Mouse (Mus musculus) embryonic fibroblast, embryonic 13.5 days (primary cell): Measurements from ENCODE around the gene Kat8. TPM values are rescaled to one million over a fixed set of nuclear protein-coding genes. Genes with fewer than 3 reads are reported as not detected.

Experiments
- H3K27ac ChIP-seq: 2 replicates; pipeline ENCODE4 v1.5.1; 2012; ENCODE audit warnings: low read length, control low read depth, inconsistent platforms; ENCODE audit not compliant: insufficient read depth
- H3K4me1 ChIP-seq: 2 replicates; pipeline ENCODE4 v1.6.1; 2011; ENCODE audit warnings: low read length; ENCODE audit not compliant: control insufficient read depth, insufficient read depth
- H3K4me3 ChIP-seq: 2 replicates; pipeline ENCODE4 v1.5.1; 2011; ENCODE audit warnings: mild to moderate bottlenecking, control low read depth, low read length; ENCODE audit not compliant: insufficient read depth
- CTCF ChIP-seq: IDR thresholded peaks from 2 replicates; pipeline ENCODE4 v1.5.1; 2011; ENCODE audit warnings: mild to moderate bottlenecking, control low read depth, low read length, moderate library complexity, borderline replicate concordance; ENCODE audit not compliant: insufficient read depth
- POLR2A ChIP-seq: IDR thresholded peaks from 2 replicates; pipeline ENCODE4 v1.6.1; 2011; ENCODE audit warnings: low read depth, mild to moderate bottlenecking, control low read depth, low read length, moderate library complexity
- polyA plus RNA-seq: library from polyadenylated mRNA; stranded (reverse); fragments of >200 nt; gene quantifications from 2 replicates; pipeline ENCODE4 v1.2.4, GENCODE M21; 2011; ENCODE audit warnings: low read depth; ENCODE audit not compliant: missing spikeins, insufficient read length

Kat8 gene
- polyA plus RNA-seq = 19.8 and 24.5 TPM in 2 replicates

DNA sequence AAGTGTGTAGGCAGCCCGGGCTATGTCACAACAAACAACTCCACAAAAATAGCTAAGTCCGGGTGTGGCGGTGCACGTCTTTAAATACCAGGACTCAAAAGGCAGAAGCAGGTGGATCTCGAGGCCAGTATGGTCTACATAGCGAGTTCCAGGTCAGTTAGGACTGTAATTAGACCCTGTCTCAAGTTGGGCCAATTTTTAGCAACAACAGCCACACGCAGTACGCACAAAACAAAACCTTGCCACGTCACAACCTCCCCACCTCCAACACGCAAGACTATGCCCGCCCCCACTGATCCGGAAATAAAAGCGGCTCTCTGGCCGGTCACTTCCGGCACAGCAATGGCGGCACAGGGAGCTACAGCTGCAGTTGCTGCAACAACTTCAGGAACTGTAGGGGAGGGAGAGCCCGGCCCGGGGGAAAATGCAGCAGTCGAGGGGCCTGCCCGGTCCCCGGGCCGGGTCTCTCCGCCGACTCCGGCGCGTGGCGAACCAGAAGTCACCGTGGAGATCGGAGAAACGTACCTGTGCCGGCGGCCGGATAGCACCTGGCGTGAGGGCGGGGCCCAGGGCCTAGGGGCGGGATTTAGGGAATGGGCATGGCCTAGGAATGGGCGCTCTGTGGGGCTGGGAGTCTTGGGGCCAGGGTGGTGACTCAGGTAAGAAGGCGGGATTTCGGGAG, at the start of gene Kat8:
Gene Kat8 (plus strand): TSS at position 327 of the 682 bp plus-strand sequence.
- Histone ChIP-seq H3K4me1 (no peaks in the 10 kb centered on the region; the same call in 1 of the 2 replicates), H3K27ac (peak within 1 kb of the TSS; percentile 32), H3K4me3 (peak within 1 kb of the TSS; percentile 87)
- peak; percentile 79 for TF ChIP-seq POLR2A
- no peak for TF ChIP-seq CTCF

DNA sequence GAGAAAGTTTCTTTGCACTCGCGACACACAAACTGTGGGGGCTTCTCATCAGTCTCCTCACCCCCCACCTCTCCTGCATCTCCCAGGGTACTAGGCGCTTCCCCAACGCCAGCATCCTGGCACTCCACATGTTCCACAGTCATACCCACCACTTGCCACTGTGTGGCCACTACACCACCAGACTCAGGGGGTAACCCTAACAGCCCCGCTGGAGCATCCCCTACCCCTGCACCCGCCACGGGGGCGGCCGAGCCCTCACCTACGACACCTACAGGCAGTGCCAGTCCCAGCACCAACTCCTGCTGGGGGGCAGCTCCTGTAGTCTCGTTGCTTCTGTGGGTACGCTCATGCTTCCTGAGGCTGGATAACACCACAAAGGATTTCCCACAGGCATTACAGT, 45.9 kb upstream of the Kat8 start:
- Histone ChIP-seq H3K4me3 (no peak overlapping the region), H3K4me1 (0 out of 2 replicates have a peak, but pooled peaks cover 9% of the 10 kb centered on the region), H3K27ac (no peak overlapping the region)
- TF ChIP-seq POLR2A (no peak), CTCF (no peak)

- TF ChIP-seq CTCF (no peak), POLR2A (no peak)
Measured at GRCm38 (mm10) chr7:127867641-127868040, 44.7 kb upstream of the Kat8 start.

GRCm38 (mm10) chr7:127869149-127869810, 43.0 kb upstream of the Kat8 start:
- Histone ChIP-seq H3K4me3 (no peak overlapping the region), H3K4me1 (0 out of 2 replicates have a peak, but pooled peaks cover 9% of the 10 kb centered on the region), H3K27ac (0 out of 2 replicates have a peak overlapping the region, but pooled peaks have one; percentile 24)
- TF ChIP-seq POLR2A = no peak

More at GRCm38 (mm10) chr7:127867641-127868040, 44.7 kb upstream of the Kat8 start:
- Histone ChIP-seq H3K4me1 (0 out of 2 replicates have a peak, but pooled peaks cover 9% of the 10 kb centered on the region), H3K27ac (no peak overlapping the region), H3K4me3 (no peak overlapping the region)

- no peak for TF ChIP-seq POLR2A
- no peak for TF ChIP-seq CTCF
- Histone ChIP-seq H3K4me1 (0 out of 2 replicates have a peak, but pooled peaks cover 9% of the 10 kb centered on the region), H3K27ac (no peak overlapping the region; the same call in 1 of the 2 replicates), H3K4me3 (no peak overlapping the region)
Measured at GRCm38 (mm10) chr7:127870136-127870821, 42.0 kb upstream of the Kat8 start.

DNA sequence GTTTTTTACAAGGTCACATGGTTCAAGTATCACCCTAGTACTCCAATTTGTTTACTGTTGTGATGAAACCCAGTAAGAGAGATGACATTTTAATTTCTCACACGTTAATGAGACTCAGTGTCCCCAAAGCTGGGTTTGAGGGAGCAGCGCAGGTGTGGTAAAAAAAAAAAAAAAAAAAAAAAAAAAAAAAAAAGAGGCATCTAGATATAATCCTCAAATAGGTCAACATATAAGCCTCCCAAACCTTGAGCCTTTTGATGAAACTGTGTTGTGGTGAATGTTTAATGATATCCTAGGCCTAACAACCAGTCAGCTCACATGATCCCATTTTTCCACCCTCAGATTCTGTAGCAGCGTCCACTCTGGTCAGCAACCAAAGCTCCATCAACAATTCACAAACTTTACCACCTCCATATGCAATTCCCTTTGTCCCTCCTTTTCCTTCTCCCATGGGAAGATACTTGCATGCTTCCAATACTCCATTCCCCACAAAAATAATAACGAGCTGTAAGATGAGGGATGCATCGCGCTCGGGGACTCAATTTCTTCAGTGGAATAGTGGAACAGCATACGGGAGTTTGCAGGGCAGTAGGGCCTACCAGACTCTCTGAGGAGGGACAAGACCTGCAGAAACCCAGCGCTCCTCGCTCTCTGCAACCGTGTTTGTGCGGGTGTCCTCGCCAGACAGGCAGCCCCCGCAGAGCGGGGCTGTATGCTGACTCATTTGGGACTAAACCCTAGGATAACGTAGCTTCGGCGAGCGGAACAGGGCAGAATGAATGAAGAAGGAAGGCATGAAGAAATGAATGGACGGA, 37.3 kb upstream of the Kat8 start:
- 0 out of 2 replicates have a peak, but pooled peaks have one; percentile 39 for TF ChIP-seq POLR2A
- TF ChIP-seq CTCF = no peak
- Histone ChIP-seq H3K4me1 (peaks cover 4% of the 10 kb centered on the region; the same call in 1 of the 2 replicates), H3K4me3 (peak overlapping the region; percentile 95), H3K27ac (peak overlapping the region; percentile 86)

- peak overlapping the region; percentile 95 for H3K4me3 ChIP-seq
- no peak for TF ChIP-seq CTCF
- no peak; the same call in 1 of the 2 replicates for TF ChIP-seq POLR2A
Measured at GRCm38 (mm10) chr7:127875627-127876001, 36.7 kb upstream of the Kat8 start.

DNA sequence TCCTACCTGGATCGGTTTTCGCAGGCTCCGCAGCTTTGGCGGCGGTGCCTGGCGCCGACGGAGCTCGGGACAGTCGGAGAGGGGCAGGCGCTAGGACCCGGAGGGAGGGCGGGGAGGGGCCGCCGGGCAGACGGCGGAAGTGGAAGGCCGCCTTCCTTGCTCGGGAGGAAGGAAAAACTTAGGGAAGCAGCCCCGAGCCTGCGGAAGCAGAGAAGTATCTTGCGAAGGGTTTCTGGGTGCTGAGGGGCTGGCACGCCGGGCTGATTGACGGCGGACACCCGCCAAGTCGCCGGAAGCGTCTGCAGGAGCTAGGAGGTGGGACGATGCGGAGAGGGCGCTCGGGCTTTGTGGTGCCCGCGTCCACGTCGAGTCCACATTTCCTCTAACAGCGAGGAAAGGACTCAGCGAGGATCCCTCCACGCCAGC, 36.3 kb upstream of the Kat8 start, which contains the start of gene Zfp646:
Gene Zfp646 (plus strand): TSS at position 181 of the 426 bp plus-strand sequence.
- peak within 1 kb of the TSS; percentile 86 for H3K27ac ChIP-seq
- no peak for TF ChIP-seq POLR2A
- no peak for TF ChIP-seq CTCF
- peak within 1 kb of the TSS; percentile 95 for H3K4me3 ChIP-seq
- peaks cover 3% of the 10 kb centered on the region; the same call in 1 of the 2 replicates for H3K4me1 ChIP-seq

More at GRCm38 (mm10) chr7:127875627-127876001, 36.7 kb upstream of the Kat8 start:
- H3K27ac ChIP-seq = peak overlapping the region; percentile 86
- H3K4me1 ChIP-seq = peaks cover 3% of the 10 kb centered on the region; the same call in 1 of the 2 replicates
